Mouse (Mus musculus) kidney, adult 9 months (tissue): ENCODE data around the gene Nme7.

Experiments used
- DNase-seq: peaks from one replicate; pipeline ENCODE4 v3.0.0; 2022

Nme7 gene

GRCm38 (mm10) chr1:164389743-164390142, 85.8 kb downstream of the Nme7 start:
- no peak for DNase-seq

DNA sequence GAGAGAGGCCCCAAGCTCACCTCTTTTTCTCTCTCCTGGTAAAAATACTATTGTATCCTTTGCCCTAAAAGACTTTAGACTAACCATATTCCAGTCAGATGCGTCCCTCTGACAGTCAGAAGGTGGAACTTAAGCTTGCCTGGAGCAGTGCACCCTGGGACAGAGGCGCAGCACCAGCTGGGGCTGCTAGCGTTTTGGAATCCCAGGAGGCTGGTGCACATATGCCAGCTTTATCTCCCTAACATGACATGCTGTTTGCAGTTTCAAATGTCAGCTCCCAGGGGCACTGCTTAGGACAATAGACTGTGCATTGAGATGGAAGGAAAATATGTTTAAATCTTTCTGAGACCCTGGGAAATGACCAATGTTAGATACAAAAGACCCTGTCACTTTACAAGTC, 88.3 kb downstream of the Nme7 start:
- no peak for DNase-seq

- no peak for DNase-seq
Measured at GRCm38 (mm10) chr1:164395131-164395780, 91.3 kb downstream of the Nme7 start.

DNA sequence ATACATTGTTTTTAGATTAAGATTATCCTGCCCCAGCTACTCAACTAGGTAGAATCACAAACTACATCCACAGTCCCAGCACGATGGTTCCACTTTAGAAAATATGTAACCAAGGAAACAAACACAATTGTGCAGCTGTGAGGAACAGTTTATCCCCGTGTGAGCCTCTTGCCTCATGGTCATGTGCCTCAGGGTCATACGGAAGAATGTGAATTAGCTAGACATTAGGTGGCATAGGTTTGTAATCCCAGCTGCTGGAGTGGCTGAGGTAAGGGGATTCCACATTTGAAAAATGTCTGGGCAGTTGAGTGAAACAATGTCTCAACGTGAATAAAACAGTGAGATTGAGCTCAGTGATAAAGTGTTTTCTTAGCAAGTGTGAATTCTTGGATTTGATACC, 93.8 kb downstream of the Nme7 start:
- no peak for DNase-seq

DNA sequence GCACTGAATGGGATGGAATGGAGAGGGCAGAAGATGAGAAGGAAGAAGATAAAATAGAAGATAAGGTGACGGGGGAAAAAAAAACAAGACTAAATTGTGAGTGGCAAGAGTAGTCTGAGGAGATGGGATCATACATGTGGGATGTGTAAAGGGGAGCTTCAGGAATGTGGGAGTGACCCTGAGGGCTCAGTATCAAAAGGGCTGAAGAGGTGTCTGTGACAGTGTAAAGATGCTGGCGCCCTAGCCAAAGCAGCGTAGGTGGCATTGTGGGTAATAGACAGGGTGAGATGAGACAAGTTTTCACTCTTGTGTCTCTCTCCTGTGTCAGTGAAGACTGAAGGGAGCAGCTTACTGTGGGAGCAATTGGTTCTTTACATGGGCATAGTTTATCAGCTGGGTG, 95.7 kb downstream of the Nme7 start:
- DNase-seq = no peak

DNA sequence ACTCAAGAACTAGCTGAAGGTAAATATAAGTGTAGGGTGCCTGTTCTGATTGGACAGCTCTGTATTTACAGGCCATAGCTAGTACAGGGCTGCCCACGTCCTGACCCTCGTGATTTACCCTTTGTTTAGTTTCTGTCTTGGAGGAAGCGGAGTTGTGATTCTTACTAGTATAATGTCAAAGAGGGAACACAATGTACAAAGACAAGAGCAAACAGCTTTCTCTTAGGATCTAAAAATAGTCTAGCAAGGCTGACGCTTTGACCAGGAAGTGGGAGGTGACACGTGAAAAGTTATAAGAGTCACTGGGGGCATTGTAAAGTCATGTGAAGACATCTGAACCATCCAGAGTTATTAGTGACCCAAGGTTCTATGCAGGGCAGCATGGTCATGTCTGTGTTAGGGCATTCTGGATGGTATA, 101.5 kb downstream of the Nme7 start:
- DNase-seq = peak; percentile 40

- peak; percentile 54 for DNase-seq
Measured at GRCm38 (mm10) chr1:164406506-164406905, 102.6 kb downstream of the Nme7 start.

DNA sequence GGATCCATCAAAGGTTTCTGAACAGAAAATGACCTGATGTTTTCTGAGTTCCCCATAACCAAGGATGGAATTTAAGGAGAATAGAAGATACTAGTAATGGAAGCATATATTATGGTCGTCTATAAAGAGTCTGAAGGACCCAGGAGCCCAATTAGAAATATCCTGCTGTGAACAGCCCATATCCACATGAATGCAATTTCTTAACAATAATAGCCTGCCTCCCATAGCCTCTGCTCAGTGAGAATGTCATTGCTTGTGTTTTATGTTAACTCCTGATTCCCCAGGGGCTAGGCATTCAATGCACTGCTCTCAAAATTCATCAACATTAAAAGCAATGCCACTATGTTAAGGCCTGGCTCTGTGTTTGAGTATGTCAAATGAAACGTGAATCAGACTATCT, 104.7 kb downstream of the Nme7 start:
- DNase-seq = no peak

- peak; percentile 93 for DNase-seq
Measured at GRCm38 (mm10) chr1:164411306-164411705, 107.4 kb downstream of the Nme7 start.

DNA sequence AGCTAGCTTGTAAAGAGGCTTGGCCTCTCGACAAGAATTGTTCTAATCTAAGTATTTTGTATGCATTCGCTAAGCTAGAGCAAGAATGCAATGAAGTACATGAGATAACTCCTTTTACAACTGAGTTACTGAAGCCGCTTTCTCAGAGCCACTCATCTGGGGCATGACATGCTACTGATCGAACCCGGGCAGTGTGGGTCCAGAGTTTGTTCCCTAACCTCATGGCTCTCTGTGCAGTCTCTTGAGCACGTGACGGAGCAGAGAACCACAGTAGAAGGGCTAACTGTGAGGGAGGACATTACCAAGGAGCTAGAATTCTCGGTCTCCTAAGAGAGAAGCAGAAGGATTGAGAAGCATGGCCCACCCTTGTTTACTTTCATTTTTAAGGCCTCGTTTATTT, 109.0 kb downstream of the Nme7 start:
- DNase-seq = peak; percentile 56

- DNase-seq = no peak
Measured at GRCm38 (mm10) chr1:164413608-164414007, 109.7 kb downstream of the Nme7 start.

DNA sequence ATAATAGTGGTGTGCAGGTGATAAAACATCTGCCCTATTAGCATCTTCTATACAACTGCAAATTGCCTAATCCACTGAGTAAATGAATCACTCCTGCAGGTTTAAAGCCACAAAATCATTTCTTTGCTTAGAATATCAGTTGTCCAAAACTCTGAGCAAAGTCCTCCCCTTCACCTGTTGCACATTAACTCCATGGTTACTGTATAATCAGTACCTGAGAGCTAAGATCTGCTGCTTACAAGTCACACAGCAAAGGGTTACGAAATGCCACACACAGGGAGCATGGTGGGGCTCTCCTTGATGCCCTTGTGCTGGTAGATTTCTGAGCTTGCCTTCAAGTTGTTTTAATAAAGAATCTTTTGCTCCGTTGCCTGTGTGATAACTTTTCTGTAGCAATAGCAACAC, 111.4 kb downstream of the Nme7 start:
- peak; percentile 96 for DNase-seq

GRCm38 (mm10) chr1:164416692-164417394, 112.9 kb downstream of the Nme7 start:
- peak; percentile 88 for DNase-seq

DNA sequence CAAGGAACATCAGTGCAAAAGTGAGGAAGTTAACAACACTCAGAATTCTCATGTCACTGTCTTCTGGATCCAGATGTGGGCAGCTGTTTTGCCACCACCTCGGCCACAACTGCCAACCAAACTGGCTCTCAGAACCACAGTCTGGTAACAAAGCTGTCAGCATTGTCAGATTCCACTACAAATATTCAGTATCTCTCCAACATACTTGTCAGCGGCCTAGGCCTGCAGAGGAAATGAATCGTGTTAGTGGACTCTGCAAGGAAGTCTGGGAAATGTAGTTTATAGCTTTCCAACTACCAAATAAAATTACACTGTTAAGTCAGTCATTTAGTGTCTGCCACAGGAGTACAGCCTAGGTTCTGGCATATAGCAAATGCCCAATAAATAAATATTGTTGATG, 113.7 kb downstream of the Nme7 start:
- peak; percentile 47 for DNase-seq

DNA sequence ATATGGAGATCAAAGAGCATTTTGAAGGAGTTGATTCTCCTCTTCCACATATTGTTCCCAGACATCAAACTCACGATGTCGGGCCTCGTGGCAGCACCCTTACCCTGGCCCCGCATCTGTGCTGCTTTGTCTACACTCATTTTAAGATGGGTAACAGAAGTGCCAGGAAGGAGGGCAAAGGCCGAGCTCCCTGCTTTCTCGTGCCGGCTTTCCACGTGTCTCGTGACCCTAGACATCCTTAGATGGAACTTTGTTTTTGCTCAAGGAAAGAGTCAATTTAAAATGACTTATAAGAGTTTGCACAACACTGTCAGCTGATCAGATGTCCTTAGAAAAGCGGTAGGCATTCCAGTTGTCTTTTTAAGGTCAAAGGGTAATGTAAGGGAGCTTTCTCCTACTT, 114.4 kb downstream of the Nme7 start:
- peak; percentile 87 for DNase-seq

GRCm38 (mm10) chr1:164419401-164419800, 115.5 kb downstream of the Nme7 start:
- no peak for DNase-seq

DNA sequence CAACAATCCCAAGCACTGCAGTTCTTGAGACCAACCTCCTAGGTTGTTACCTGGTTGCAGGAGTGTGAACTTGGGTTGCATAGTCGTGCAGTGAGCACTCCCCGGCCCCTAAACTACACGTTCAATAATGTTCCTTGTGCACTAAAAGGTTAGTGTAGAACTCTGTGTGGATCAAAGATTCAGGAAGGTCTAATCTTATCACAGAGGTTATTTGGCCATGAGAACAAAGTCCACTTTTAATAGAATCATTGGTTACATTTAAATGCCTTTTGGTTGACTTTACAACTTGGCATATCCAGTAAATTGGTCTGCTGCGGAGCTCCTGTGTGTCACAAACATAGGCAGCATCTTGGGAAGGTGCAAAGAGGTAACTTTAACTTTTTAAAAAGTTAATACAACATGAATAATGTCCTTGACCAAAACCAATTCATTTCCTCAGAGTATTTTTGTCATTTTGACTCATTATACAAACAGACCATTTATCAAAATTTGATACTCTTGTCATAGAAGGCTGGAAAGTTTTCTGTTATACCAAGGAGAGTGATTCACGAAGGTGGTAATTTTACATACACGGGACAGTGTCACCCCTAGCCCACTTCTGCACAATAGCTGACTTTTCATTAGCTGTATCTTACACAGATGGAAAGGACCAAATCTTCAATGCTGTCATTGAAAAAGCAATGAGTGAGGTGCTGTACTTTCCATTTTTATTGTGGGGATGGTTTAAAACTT, 116.9 kb downstream of the Nme7 start:
- DNase-seq = no peak

DNA sequence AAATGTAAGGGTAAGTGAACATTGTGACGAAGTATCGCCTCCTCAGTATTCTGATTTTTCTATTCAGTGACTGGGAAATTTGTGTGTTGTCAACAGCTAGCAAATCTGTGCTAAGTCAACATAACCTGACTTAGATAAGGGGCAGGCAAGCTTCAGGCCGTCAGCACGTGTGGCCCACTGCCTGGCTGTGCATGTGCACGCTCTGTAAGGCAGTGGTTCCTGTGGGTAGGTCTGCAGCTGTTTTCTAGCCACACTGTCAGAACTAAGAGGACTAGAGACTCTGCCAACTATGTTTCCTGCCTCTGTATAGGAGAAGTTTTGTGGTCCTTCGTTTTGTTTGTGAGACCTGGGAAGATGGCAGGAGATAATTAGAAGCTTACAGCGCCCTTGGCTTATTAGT, 122.3 kb downstream of the Nme7 start:
- no peak for DNase-seq

DNA sequence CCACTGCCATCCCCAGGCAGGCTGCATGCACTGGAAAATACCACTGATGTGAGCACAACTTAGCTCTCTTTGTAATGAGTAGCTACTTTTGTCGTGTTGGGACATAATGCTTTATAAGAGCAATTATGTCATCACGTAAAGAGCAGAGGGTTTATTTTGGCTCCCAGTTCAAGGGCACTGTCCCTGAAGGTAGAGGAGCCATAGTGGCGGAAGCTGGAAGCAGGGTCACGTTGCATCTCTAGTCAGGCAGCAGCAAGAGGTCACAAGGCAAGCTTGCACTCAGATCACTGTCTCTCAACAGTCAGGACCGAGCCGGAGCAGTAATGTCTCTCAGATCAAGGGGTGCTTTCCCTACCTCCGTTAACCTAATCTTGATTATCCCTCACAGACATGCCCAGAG, 123.9 kb downstream of the Nme7 start:
- DNase-seq = no peak

GRCm38 (mm10) chr1:164428644-164429043, 124.7 kb downstream of the Nme7 start:
- no peak for DNase-seq

GRCm38 (mm10) chr1:164432649-164433048, 128.7 kb downstream of the Nme7 start:
- peak; percentile 42 for DNase-seq

DNA sequence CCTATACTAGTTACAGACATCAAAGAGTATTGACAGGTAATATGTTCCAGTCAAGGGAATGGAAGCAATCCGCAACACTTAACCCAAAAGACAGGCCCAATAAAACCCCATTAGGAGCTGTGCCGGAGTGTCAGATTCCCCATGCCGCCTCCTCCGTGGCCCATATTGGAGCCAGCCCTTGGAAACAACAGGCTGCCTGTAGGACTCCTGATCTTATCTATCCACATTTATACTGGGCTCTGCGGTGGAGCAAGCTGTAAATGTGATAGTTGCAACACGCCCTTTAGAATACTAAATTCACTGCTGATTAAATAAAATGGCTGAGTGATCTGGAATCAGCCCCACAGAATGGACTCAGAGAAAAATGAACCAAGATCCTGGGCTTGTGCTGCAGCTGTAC, 130.1 kb downstream of the Nme7 start:
- peak; percentile 23 for DNase-seq

DNA sequence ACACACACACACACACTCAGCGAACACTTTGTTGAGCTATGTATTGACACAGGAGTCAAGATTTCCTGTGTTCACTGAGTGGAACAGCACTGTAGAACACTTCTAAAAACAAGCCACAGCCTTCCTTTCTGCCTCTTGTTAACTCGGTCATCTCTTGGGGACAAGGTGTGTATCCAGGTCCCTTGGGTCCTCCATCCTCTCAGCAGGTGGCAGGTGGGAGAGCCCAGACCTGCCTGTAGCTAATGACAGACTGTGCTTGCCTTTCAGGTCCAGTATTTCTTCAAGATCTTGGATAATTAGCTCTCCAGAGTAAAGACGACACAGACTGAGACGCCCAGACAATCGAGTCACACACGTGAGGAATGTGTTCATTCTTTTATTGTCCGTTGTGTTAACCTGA, 132.8 kb downstream of the Nme7 start:
- DNase-seq = peak; percentile 36

DNA sequence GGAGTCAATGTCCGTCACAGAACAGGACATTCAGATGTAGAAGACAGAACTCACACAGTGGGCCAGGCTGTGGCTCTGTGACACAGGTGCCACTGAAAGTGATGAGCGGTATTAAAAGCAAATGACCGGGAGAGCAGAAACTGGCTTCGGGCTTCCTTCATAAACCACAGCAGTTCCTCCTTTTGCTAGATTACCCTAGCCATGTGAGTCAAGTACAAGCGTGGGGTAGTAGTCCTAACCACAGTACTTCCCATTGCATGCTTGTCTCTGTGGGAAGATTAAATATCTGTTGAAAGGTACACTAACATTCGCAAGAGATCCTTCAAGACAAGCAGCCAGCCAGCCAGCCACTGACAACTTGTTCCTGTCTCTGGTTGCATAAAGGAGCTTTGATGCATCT, 136.3 kb downstream of the Nme7 start:
- DNase-seq = no peak
